ENCODE assay signal across 21 mouse cellular contexts in genomic region chr2:17770246-17770825, GRCm38 (mm10). TPM values are rescaled to one million over a fixed set of nuclear protein-coding genes. Genes with fewer than 3 reads are reported as not detected.
A peak's percentile ranks its signal among the peaks of the same experiment; 100 is the strongest.
DNase-seq lines count a peak whose midpoint lies in the region; ATAC-seq and TF ChIP-seq lines count a peak whose summit lies in the region.
"Had no signal": no experiment of that assay in that cellular context is flagged by ENCODE, and none has a peak within 500 bp of the region (broad histone marks: within the 10 kb centered on the region; RNA-seq: fewer than 3 reads in every experiment).

No protein-coding gene starts in this region.

- peak; percentile 6 for DNase-seq in embryonic facial prominence, embryonic 14.5 days (ENCODE audit: low spot score)
- DNase-seq in embryonic facial prominence, embryonic 10.5 days (ENCODE audit: low spot score): no peak
- peak; percentile 15 for DNase-seq in limb, embryonic 14.5 days (ENCODE audit: low spot score)
- no peak for DNase-seq in limb, embryonic 10.5 days (ENCODE audit: low spot score)
- peak; percentile 11 to 62 for DNase-seq in frontal cortex, postnatal 36 days (ENCODE audit: low spot score in 2 of 2)
- peak; percentile 4 to 26 for DNase-seq in right cerebral cortex, postnatal 36 days (ENCODE audit: low spot score in 2 of 2)
- DNase-seq: adrenal gland, postnatal 25 days; heart, postnatal 36 days; layer of hippocampus, postnatal 36 days; lung, embryonic 14.5 days had no signal

- H3K9me3 ChIP-seq in embryonic facial prominence, embryonic 14.5 days (ENCODE audit: control insufficient read depth, low read length): no peaks in the 10 kb centered on the region
- no peaks in the 10 kb centered on the region for H3K9me3 ChIP-seq in embryonic facial prominence, embryonic 10.5 days
- no peaks in the 10 kb centered on the region for H3K9me3 ChIP-seq in limb, embryonic 14.5 days (ENCODE audit: control insufficient read depth, low read length)
- H3K9me3 ChIP-seq in limb, embryonic 10.5 days (replicated peaks): no peaks in the 10 kb centered on the region
- H3K9me3 ChIP-seq in kidney, embryonic 15.5 days (replicated peaks): no peaks in the 10 kb centered on the region
- H3K9me3 ChIP-seq: embryonic facial prominence, embryonic 13.5 days; heart, embryonic 13.5 days; hindbrain, embryonic 15.5 days; liver, embryonic 12.5 days; neural tube, embryonic 12.5 days had no signal

- H3K4me1 ChIP-seq in embryonic facial prominence, embryonic 14.5 days (ENCODE audit: control insufficient read depth, insufficient read depth, low read length): no peaks in the 10 kb centered on the region
- no peaks in the 10 kb centered on the region for H3K4me1 ChIP-seq in embryonic facial prominence, embryonic 10.5 days
- no peaks in the 10 kb centered on the region for H3K4me1 ChIP-seq in limb, embryonic 14.5 days (ENCODE audit: control insufficient read depth, insufficient read depth, low read length)
- H3K4me1 ChIP-seq in limb, embryonic 10.5 days: no peaks in the 10 kb centered on the region
- no peaks in the 10 kb centered on the region for H3K4me1 ChIP-seq in kidney, embryonic 15.5 days
- H3K4me1 ChIP-seq: embryonic facial prominence, embryonic 13.5 days; heart, embryonic 13.5 days; hindbrain, embryonic 15.5 days; liver, embryonic 12.5 days; neural tube, embryonic 12.5 days had no signal

- no peaks in the 10 kb centered on the region for H3K36me3 ChIP-seq in embryonic facial prominence, embryonic 14.5 days (ENCODE audit: control insufficient read depth, insufficient read depth, low read length)
- H3K36me3 ChIP-seq in embryonic facial prominence, embryonic 10.5 days (replicated peaks): no peaks in the 10 kb centered on the region
- H3K36me3 ChIP-seq in limb, embryonic 14.5 days (ENCODE audit: control insufficient read depth, insufficient read depth, low read length): no peaks in the 10 kb centered on the region
- H3K36me3 ChIP-seq in limb, embryonic 10.5 days: no peaks in the 10 kb centered on the region
- no peaks in the 10 kb centered on the region for H3K36me3 ChIP-seq in kidney, embryonic 15.5 days
- H3K36me3 ChIP-seq: embryonic facial prominence, embryonic 13.5 days; heart, embryonic 13.5 days; hindbrain, embryonic 15.5 days; liver, embryonic 12.5 days; neural tube, embryonic 12.5 days had no signal

- 81% methylated on average over 4 of the region's 4 CpGs for WGBS in embryonic facial prominence, embryonic 14.5 days
- WGBS in embryonic facial prominence, embryonic 10.5 days: 90% methylated on average over 4 of the region's 4 CpGs
- 85% methylated on average over 4 of the region's 4 CpGs for WGBS in limb, embryonic 14.5 days
- 88% methylated on average over 4 of the region's 4 CpGs for WGBS in limb, embryonic 10.5 days
- WGBS in kidney, embryonic 15.5 days: 82% methylated on average over 4 of the region's 4 CpGs

- H3K4me3 ChIP-seq in embryonic facial prominence, embryonic 14.5 days (ENCODE audit: low read depth, low read length): no peak overlapping the region
- no peak overlapping the region for H3K4me3 ChIP-seq in embryonic facial prominence, embryonic 10.5 days
- H3K4me3 ChIP-seq in limb, embryonic 14.5 days (replicated peaks; ENCODE audit: low read length): no peak overlapping the region
- H3K4me3 ChIP-seq in limb, embryonic 10.5 days: no peak overlapping the region
- no peak overlapping the region for H3K4me3 ChIP-seq in kidney, embryonic 15.5 days (replicated peaks)
- H3K4me3 ChIP-seq: embryonic facial prominence, embryonic 13.5 days; heart, embryonic 13.5 days; hindbrain, embryonic 15.5 days; liver, embryonic 12.5 days; neural tube, embryonic 12.5 days had no signal

- H3K9ac ChIP-seq in embryonic facial prominence, embryonic 14.5 days (ENCODE audit: low read depth, low read length): no peak overlapping the region
- H3K9ac ChIP-seq in limb, embryonic 14.5 days (ENCODE audit: low read depth, low read length, severe bottlenecking): no peak overlapping the region
- no peak overlapping the region for H3K9ac ChIP-seq in kidney, embryonic 15.5 days
- H3K9ac ChIP-seq: embryonic facial prominence, embryonic 13.5 days; heart, embryonic 13.5 days; hindbrain, embryonic 15.5 days; liver, embryonic 12.5 days; lung, embryonic 14.5 days; neural tube, embryonic 12.5 days had no signal

- TF ChIP-seq POLR2A in limb, embryonic 14.5 days (IDR thresholded peaks at IDR 0.05; ENCODE audit: borderline replicate concordance, extremely low read depth, insufficient read depth, insufficient read length): no peak

- H3K4me2 ChIP-seq in embryonic facial prominence, embryonic 14.5 days (ENCODE audit: low read depth, low read length): no peak overlapping the region
- no peak overlapping the region for H3K4me2 ChIP-seq in limb, embryonic 14.5 days (replicated peaks; ENCODE audit: low read depth, low read length, severe bottlenecking)
- no peak overlapping the region for H3K4me2 ChIP-seq in kidney, embryonic 15.5 days
- H3K4me2 ChIP-seq: embryonic facial prominence, embryonic 13.5 days; heart, embryonic 13.5 days; hindbrain, embryonic 15.5 days; liver, embryonic 12.5 days; lung, embryonic 14.5 days; midbrain, embryonic 11.5 days; neural tube, embryonic 12.5 days had no signal

- H3K27ac ChIP-seq in embryonic facial prominence, embryonic 14.5 days (replicated peaks; ENCODE audit: low read depth, low read length): no peak overlapping the region
- no peak overlapping the region for H3K27ac ChIP-seq in embryonic facial prominence, embryonic 10.5 days (replicated peaks)
- H3K27ac ChIP-seq in limb, embryonic 14.5 days (replicated peaks; ENCODE audit: low read depth, low read length): no peak overlapping the region
- H3K27ac ChIP-seq in limb, embryonic 10.5 days: no peak overlapping the region
- H3K27ac ChIP-seq in kidney, embryonic 15.5 days: no peak overlapping the region
- H3K27ac ChIP-seq: embryonic facial prominence, embryonic 13.5 days; heart, embryonic 13.5 days; hindbrain, embryonic 15.5 days; kidney, postnatal 0 days; liver, embryonic 12.5 days; macrophage; neural tube, embryonic 12.5 days had no signal

- ATAC-seq in embryonic facial prominence, embryonic 14.5 days (ENCODE audit: low read depth): no peak
- ATAC-seq in limb, embryonic 14.5 days (ENCODE audit: low FRiP score, low read depth): no peak
- no peak for ATAC-seq in erythroid progenitor cell, adult 5-6 weeks (replicated peaks; ENCODE audit: low FRiP score, poor library complexity, severe bottlenecking)
- no peak for ATAC-seq in kidney, embryonic 15.5 days (replicated peaks; ENCODE audit: low FRiP score)
- ATAC-seq: intestine, embryonic 16.5 days; liver, embryonic 12.5 days had no signal

- H3K27me3 ChIP-seq in embryonic facial prominence, embryonic 14.5 days (replicated peaks; ENCODE audit: control insufficient read depth, insufficient read depth, low read length): no peaks in the 10 kb centered on the region
- H3K27me3 ChIP-seq in embryonic facial prominence, embryonic 10.5 days (replicated peaks; ENCODE audit: low read depth, poor library complexity, severe bottlenecking): no peaks in the 10 kb centered on the region
- H3K27me3 ChIP-seq in limb, embryonic 14.5 days (ENCODE audit: control insufficient read depth, insufficient read depth, low read length): no peaks in the 10 kb centered on the region
- H3K27me3 ChIP-seq in limb, embryonic 10.5 days (ENCODE audit: low read depth, poor library complexity, severe bottlenecking): no peaks in the 10 kb centered on the region
- no peaks in the 10 kb centered on the region for H3K27me3 ChIP-seq in kidney, embryonic 15.5 days
- H3K27me3 ChIP-seq: embryonic facial prominence, embryonic 13.5 days; heart, embryonic 13.5 days; hindbrain, embryonic 15.5 days; liver, embryonic 12.5 days; neural tube, embryonic 12.5 days had no signal

RNA-seq across cellular contexts. Expression of gene Nebl, which starts 39.1 kb away (rescaled TPM):
- polyA plus RNA-seq in embryonic facial prominence, embryonic 14.5 days (2014; fragmentation: Nextera tagmentation; extraction: Ambion mirVana): 9.4 and 12.2 TPM in 2 replicates
- 6.6 and 6.7 TPM in 2 replicates for polyA plus RNA-seq in embryonic facial prominence, embryonic 10.5 days (2016; fragmentation: Nextera tagmentation; extraction: Ambion mirVana)
- polyA plus RNA-seq in limb, embryonic 14.5 days (2012; rRNA removed): 8.8 and 14.3 TPM in 2 replicates
- 23.9 and 25.7 TPM in 2 replicates for polyA plus RNA-seq in limb, embryonic 14.5 days (2014; fragmentation: Nextera tagmentation; extraction: Ambion mirVana)
- 2.3 and 4.7 TPM in 2 replicates for polyA plus RNA-seq in limb, embryonic 10.5 days (2016; fragmentation: Nextera tagmentation; extraction: Ambion mirVana)
- not detected in 2 replicates for total RNA-seq in erythroid progenitor cell, adult 5-6 weeks (2015; ENCODE audit: low replicate concordance)
- total RNA-seq in erythroid progenitor cell, adult 5-6 weeks (2017; ENCODE audit: low replicate concordance): not detected in 2 replicates
- 7.1 and 7.2 TPM in 2 replicates for polyA plus RNA-seq in kidney, embryonic 15.5 days (2015; fragmentation: Nextera tagmentation; extraction: Ambion mirVana)
- polyA plus RNA-seq: macrophage had no signal

Comparison
In these comparisons a context has a peak if more than half of its experiments do, and no peak if none do; other contexts are left out.
1. DNase-seq: peak in embryonic facial prominence, embryonic 14.5 days (single experiment), limb, embryonic 14.5 days (single experiment), frontal cortex, postnatal 36 days (2 of 2) and right cerebral cortex, postnatal 36 days (2 of 2); none in embryonic facial prominence, embryonic 10.5 days (single experiment) and limb, embryonic 10.5 days (single experiment).